Mouse (Mus musculus) hindbrain, postnatal 0 days (tissue): ENCODE results near the gene Fnbp1. TPM values are rescaled to one million over a fixed set of nuclear protein-coding genes. Genes with fewer than 3 reads are reported as not detected.
A peak's percentile ranks its signal among the peaks of the same experiment; 100 is the strongest.

Source experiments
- ATAC-seq: fragments of 200-750 bp; cut with Nextera tagmentation; 2 replicates; pipeline ENCODE4 v1.8.0; 2017; ENCODE audit warnings: mild to moderate bottlenecking, moderate TSS enrichment, moderate library complexity
- DNase-seq: peaks from one replicate; pipeline ENCODE4 v3.0.0-alpha.2; 2015; ENCODE audit warnings: low spot score
- H3K27ac ChIP-seq: fragments of 300-500 bp; sonication (generic); 2 replicates; pipeline ENCODE4 v1.5.1; 2014; ENCODE audit warnings: mild to moderate bottlenecking
- H3K27me3 ChIP-seq: fragments of 300-500 bp; sonication (generic); 2 replicates; pipeline ENCODE4 v1.6.1; 2014; ENCODE audit warnings: low read length, mixed read lengths; ENCODE audit not compliant: insufficient read depth
- H3K36me3 ChIP-seq: fragments of 300-500 bp; sonication (generic); 2 replicates; pipeline ENCODE4 v1.6.1; 2014; ENCODE audit warnings: low read length, mixed read lengths; ENCODE audit not compliant: insufficient read depth
- H3K4me1 ChIP-seq: fragments of 300-500 bp; sonication (generic); 2 replicates; pipeline ENCODE4 v1.6.1; 2014; ENCODE audit warnings: antibody characterized with exemption, low read length, mixed read lengths; ENCODE audit not compliant: insufficient read depth
- H3K4me2 ChIP-seq: fragments of 300-500 bp; sonication (generic); 2 replicates; pipeline ENCODE4 v1.6.1; 2014; ENCODE audit warnings: low read depth, mild to moderate bottlenecking, low read length, moderate library complexity, mixed read lengths
- H3K4me3 ChIP-seq: fragments of 300-500 bp; sonication (generic); 2 replicates; pipeline ENCODE4 v1.5.1; 2014; ENCODE audit warnings: low read length
- H3K9ac ChIP-seq: fragments of 300-500 bp; sonication (generic); replicated peaks from 2 replicates; pipeline ENCODE4 v1.6.1; 2014; ENCODE audit warnings: mild to moderate bottlenecking, low read length, moderate library complexity, mixed read lengths
- H3K9me3 ChIP-seq: fragments of 300-500 bp; sonication (generic); 2 replicates; pipeline ENCODE4 v1.6.1; 2016; ENCODE audit warnings: low read length, mixed read lengths
- CTCF ChIP-seq: IDR thresholded peaks from 2 replicates; pipeline ENCODE4 v1.5.1; 2016; ENCODE audit warnings: antibody characterized with exemption, control low read depth, low read depth
- WGBS: fragments of 180-500 bp; shearing (Covaris S2); extraction: QIAGEN DNeasy Blood & Tissue Kit; methylation state at CpG from one replicate; pipeline ENCODE4 v1.1.7; 2014; 5-methylcytosine and 5-hydroxymethylcytosine counted together
- polyA plus RNA-seq: library from polyadenylated mRNA; unstranded; fragments of >200 nt; fragmentation: Nextera tagmentation; extraction: Ambion mirVana; gene quantifications from 2 replicates; pipeline ENCODE4 v1.2.1, GENCODE M21; 2015
- total RNA-seq: library from RNA; depleted of rRNA; stranded (reverse); fragments of >200 nt; gene quantifications from 2 replicates; pipeline ENCODE4 v1.2.3, GENCODE M21; 2014

The Fnbp1 gene
- total and polyA plus RNA-seq, 2 experiments from 2014 or later, result 24.1 to 32.1 TPM

DNA sequence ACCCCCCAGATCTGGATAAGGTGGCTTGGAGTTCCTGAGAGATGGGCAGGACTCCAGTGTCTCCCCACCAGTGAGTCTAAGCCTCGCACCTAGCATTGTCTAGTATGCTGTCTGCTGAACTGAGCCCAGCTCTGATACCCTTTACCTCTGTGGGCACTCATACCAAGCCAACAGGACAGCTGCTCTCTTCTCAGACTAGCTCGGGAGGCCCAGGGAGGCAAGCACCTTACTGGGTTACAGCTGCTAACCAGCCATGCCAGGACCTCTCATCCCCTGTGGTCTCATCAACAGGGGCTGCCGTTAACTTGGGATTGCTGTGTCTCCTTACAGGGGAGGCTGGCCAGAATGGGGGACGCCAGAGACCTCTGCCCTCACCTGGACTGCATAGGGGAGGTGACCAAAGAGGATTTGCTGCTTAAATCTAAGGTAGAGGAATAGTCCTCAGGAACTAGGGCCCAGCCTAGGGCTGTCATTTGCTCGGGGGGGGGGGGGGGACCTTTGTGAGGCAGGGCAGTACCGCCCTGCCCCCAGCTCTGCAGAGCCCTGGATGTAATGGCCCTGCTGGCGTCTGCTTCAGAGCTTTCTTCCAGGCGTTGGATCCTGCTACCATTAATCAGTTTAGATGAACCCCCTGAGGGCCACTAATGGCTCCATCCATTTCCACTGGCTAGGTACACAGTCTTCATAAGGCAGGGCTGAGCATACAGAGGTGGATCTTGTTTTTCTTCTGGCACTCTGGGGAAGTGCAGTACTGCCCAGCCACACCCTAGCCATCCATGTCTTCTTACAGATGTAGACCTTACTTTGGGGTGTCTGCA, 143.2 kb downstream of the Fnbp1 start:
- Histone ChIP-seq H3K27me3 (no peaks in the 10 kb centered on the region), H3K27ac (no peak overlapping the region), H3K9ac (no peak overlapping the region), H3K4me3 (no peak overlapping the region), H3K36me3 (peaks cover 22% of the 10 kb centered on the region; the same call in 1 of the 2 replicates), H3K4me2 (no peak overlapping the region), H3K9me3 (no peaks in the 10 kb centered on the region), H3K4me1 (no peaks in the 10 kb centered on the region)
- no peak for ATAC-seq
- DNase-seq, result peak; percentile 18
- 62% methylated on average over 8 of the region's 8 CpGs for WGBS
- no peak for TF ChIP-seq CTCF

DNA sequence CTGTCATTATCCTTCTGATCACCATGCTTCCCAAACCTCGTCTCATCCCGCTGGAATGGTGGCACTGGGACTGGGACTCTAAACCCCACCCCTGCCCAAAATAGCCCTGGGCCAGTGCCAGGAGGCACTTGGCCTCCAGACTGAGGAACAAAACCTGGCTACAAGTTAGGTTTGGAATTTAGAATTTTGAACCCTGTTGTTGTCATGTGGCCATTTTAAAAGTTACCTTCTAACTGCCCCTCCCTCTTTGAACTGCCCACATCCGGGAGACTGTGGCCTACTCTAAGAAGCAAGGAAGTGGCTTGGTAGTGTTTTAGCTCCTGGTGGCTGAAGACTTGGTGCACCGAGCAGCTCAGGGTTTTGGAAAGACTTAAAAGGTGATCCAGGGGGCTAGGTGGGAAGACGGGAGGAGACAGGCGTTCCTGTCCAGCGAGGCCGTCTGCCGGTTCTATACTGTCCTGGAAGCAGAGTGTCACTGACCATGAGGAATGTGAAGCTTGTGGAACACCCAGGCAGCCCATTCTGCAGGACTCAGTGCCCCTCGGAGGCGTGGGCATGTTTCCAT, 146.3 kb downstream of the Fnbp1 start:
- DNase-seq (no peak), ATAC-seq (no peak)
- Histone ChIP-seq H3K9me3 (no peaks in the 10 kb centered on the region), H3K4me3 (no peak overlapping the region), H3K27ac (no peak overlapping the region), H3K4me2 (no peak overlapping the region), H3K9ac (0 out of 2 replicates have a peak overlapping the region, but pooled peaks have one; percentile 21), H3K36me3 (peaks cover 6% of the 10 kb centered on the region; the same call in 1 of the 2 replicates), H3K4me1 (no peaks in the 10 kb centered on the region), H3K27me3 (no peaks in the 10 kb centered on the region)
- 62% methylated on average over 11 of the region's 11 CpGs for WGBS
- no peak for TF ChIP-seq CTCF

DNA sequence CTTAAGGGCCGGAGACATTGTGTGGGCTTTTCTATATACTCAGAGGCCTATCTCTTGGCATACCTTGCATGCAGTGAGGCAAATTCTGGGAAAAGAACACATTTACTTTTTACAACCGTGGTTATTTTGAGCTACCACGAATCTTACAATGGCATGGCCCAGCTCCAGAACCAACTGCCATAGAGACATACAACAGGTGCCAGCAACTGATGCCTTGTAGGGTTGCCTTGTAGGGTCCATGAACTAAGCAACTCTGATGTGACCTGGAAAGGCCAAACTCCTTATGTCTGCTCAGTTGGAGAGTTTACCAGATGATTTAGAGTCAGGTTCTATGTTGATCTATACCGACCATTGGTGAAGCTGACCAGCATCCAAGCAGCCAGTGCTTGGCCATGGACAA, 147.0 kb downstream of the Fnbp1 start:
- Histone ChIP-seq H3K4me3 (no peak overlapping the region), H3K27ac (no peak overlapping the region), H3K27me3 (no peaks in the 10 kb centered on the region), H3K36me3 (peaks cover 2% of the 10 kb centered on the region; the same call in 1 of the 2 replicates), H3K9me3 (no peaks in the 10 kb centered on the region), H3K4me1 (no peaks in the 10 kb centered on the region), H3K9ac (no peak overlapping the region), H3K4me2 (no peak overlapping the region)
- 90% methylated on average over 4 of the region's 4 CpGs for WGBS
- DNase-seq, result no peak
- ATAC-seq, result no peak
- TF ChIP-seq CTCF, result no peak

DNA sequence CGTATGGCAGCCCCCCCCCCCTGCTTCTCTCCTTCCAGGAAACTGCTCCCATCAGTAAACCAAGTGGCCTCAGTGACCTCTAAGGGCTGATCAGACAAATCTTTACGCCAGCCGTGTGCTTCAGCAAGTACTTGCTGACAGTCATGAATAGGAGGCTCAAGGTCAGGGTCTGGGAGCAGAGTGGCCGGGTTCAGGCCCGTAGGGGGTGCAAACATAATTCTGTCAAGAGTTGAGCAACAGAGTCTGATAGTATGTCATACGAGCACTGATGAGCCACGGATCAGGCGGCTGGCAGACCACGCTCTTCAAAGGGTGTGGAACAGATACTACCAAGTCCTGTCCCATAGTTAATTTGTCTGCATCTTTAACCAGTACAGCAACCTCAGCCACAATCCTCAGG, 151.6 kb downstream of the Fnbp1 start:
- Histone ChIP-seq H3K9me3 (no peaks in the 10 kb centered on the region), H3K27ac (no peak overlapping the region), H3K4me1 (no peaks in the 10 kb centered on the region), H3K36me3 (no peaks in the 10 kb centered on the region), H3K4me3 (no peak overlapping the region), H3K27me3 (no peaks in the 10 kb centered on the region), H3K9ac (no peak overlapping the region), H3K4me2 (no peak overlapping the region)
- 88% methylated on average over 9 of the region's 9 CpGs for WGBS
- DNase-seq, result no peak
- ATAC-seq, result no peak
- TF ChIP-seq CTCF, result no peak

DNA sequence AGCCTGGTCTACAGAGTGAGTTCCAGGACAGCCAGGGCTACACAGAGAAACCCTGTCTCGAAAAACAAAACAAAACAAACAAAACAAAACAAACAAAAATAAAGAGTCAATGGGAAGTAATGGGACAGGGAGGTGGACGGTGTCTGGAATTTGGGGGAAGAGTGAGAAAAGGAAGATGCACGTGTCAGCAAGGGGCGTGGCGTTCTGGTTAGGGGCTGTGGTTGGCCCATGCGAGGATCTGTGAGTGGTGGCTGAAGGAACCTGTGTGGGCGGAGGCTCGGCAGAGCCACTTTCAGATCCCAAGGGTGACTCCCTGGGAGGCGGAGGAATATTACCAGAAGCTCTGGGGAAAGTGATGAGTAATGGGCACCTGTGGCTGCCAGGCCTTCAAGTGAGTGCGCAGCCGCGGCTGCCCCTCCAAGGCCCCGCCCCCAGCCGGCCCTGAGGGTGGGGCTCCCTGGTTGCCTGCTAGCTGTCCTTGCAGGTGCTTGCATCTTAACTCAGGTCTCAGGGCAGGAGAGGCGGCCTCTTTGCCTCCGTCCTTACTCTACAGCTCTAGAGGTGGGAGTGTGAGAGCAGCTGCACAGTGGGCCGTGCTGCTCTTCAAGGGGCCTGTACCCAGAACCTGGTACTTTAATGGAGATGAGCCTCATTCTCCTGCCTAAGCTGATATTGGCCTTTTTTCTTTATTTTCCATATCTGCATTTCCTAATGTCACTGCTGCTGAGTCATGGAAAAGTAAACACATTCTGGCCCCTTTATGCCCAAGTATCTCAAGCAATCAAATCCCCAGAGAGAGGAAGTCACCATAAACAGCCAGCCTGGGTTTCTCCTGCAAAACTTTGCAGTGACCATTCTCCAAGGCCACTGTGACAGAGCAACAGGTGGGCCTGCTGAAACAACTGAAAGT, 156.4 kb downstream of the Fnbp1 start:
- DNase-seq, result no peak
- no peaks in the 10 kb centered on the region for H3K9me3 ChIP-seq
- H3K36me3 ChIP-seq, result no peaks in the 10 kb centered on the region
- H3K9ac ChIP-seq, result no peak overlapping the region
- WGBS, result 34% methylated on average over 17 of the region's 17 CpGs
- no peaks in the 10 kb centered on the region for H3K27me3 ChIP-seq
- no peak overlapping the region for H3K27ac ChIP-seq
- ATAC-seq, result no peak
- no peaks in the 10 kb centered on the region for H3K4me1 ChIP-seq
- no peak overlapping the region for H3K4me3 ChIP-seq
- no peak overlapping the region for H3K4me2 ChIP-seq
- TF ChIP-seq CTCF, result no peak

DNA sequence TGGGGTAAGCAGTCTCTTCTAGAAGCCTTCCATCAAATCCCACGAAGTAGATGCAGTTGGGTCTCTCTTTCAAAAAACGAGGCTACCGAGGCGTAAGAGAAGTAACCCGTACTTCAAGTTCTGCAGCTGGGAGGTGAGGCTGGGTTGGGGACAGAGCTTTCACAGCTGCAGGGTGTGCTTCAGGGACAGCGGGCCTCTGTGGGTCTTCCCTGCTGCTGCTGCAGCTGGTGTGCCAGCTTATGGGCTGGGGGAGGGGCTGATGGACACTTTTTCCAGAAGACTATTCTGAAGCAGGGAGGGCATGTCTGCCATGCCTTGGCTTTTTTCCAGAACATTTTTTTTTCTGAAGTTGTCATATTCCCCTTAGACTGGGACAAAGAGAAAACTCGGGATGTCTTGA, 158.8 kb downstream of the Fnbp1 start:
- no peaks in the 10 kb centered on the region for H3K4me1 ChIP-seq
- DNase-seq, result peak; percentile 25
- peak overlapping the region; percentile 62 for H3K4me2 ChIP-seq
- H3K27me3 ChIP-seq, result no peaks in the 10 kb centered on the region
- WGBS, result 41% methylated on average over 7 of the region's 7 CpGs
- H3K4me3 ChIP-seq, result peak overlapping the region; percentile 84
- peak overlapping the region; percentile 54; the same call in 1 of the 2 replicates for H3K9ac ChIP-seq
- TF ChIP-seq CTCF, result no peak
- H3K36me3 ChIP-seq, result peaks cover 14% of the 10 kb centered on the region
- H3K27ac ChIP-seq, result peak overlapping the region; percentile 65; the same call in 1 of the 2 replicates
- H3K9me3 ChIP-seq, result no peaks in the 10 kb centered on the region
- no peak for ATAC-seq
